Mouse (Mus musculus) neural tube, embryonic 12.5 days (tissue): ENCODE results near the gene Lrrc14b. TPM values are rescaled to one million over a fixed set of nuclear protein-coding genes. Genes with fewer than 3 reads are reported as not detected.

Experiments used
- ATAC-seq: fragments of 200-750 bp; cut with Nextera tagmentation; 2 replicates; pipeline ENCODE4 v1.8.0; 2017; ENCODE audit warnings: low read depth, mild to moderate bottlenecking, moderate TSS enrichment, moderate library complexity; ENCODE audit not compliant: low FRiP score
- H3K27ac ChIP-seq: fragments of 300-500 bp; sonication (generic); 2 replicates; pipeline ENCODE4 v1.5.1; 2016
- H3K27me3 ChIP-seq: fragments of 300-500 bp; sonication (generic); replicated peaks from 2 replicates; pipeline ENCODE4 v1.6.1; 2016; ENCODE audit warnings: mild to moderate bottlenecking
- H3K36me3 ChIP-seq: fragments of 300-500 bp; sonication (generic); 2 replicates; pipeline ENCODE4 v1.6.1; 2016; ENCODE audit warnings: mild to moderate bottlenecking
- H3K4me1 ChIP-seq: fragments of 300-500 bp; sonication (generic); 2 replicates; pipeline ENCODE4 v1.6.1; 2016
- H3K4me2 ChIP-seq: fragments of 300-500 bp; sonication (generic); replicated peaks from 2 replicates; pipeline ENCODE4 v1.6.1; 2016; ENCODE audit warnings: mild to moderate bottlenecking
- H3K4me3 ChIP-seq: fragments of 300-500 bp; sonication (generic); 2 replicates; pipeline ENCODE4 v1.5.1; 2016
- H3K9ac ChIP-seq: fragments of 300-500 bp; sonication (generic); 2 replicates; pipeline ENCODE4 v1.6.1; 2016; ENCODE audit warnings: mild to moderate bottlenecking
- H3K9me3 ChIP-seq: fragments of 300-500 bp; sonication (generic); 2 replicates; pipeline ENCODE4 v1.6.1; 2016; ENCODE audit warnings: mild to moderate bottlenecking
- WGBS: fragments of 180-500 bp; shearing (Covaris S2); methylation state at CpG from one replicate; pipeline ENCODE4 v1.1.7; 2016; 5-methylcytosine and 5-hydroxymethylcytosine counted together
- polyA plus RNA-seq: library from polyadenylated mRNA; unstranded; fragments of >200 nt; fragmentation: Nextera tagmentation; extraction: Ambion mirVana; gene quantifications from 2 replicates; pipeline ENCODE4 v1.2.1, GENCODE M21; 2016

The Lrrc14b gene
- polyA plus RNA-seq, result not detected in 2 replicates

GRCm38 (mm10) chr13:74363859-74364235, at the start of gene Lrrc14b:
Gene Lrrc14b (minus strand): TSS chr13:74364005.
- Histone ChIP-seq H3K27ac (no peak within 1 kb of the TSS), H3K4me2 (no peak within 1 kb of the TSS), H3K4me3 (no peak within 1 kb of the TSS), H3K36me3 (peaks cover 16% of the 10 kb centered on the region), H3K9ac (no peak within 1 kb of the TSS), H3K27me3 (no peaks in the 10 kb centered on the region), H3K4me1 (no peaks in the 10 kb centered on the region), H3K9me3 (no peaks in the 10 kb centered on the region)
- WGBS, result 91% methylated on average over 8 of the region's 8 CpGs
- ATAC-seq, result no peak

GRCm38 (mm10) chr13:74399298-74399839, 35.6 kb upstream of the Lrrc14b start, which contains the start of gene Ftl1-ps1:
Gene Ftl1-ps1 (plus strand): TSS chr13:74399694.
- no peaks in the 10 kb centered on the region for H3K9me3 ChIP-seq
- peak within 1 kb of the TSS; percentile 38 for H3K4me2 ChIP-seq
- no peaks in the 10 kb centered on the region for H3K27me3 ChIP-seq
- 11% methylated on average over 11 of the region's 11 CpGs for WGBS
- H3K36me3 ChIP-seq, result no peaks in the 10 kb centered on the region
- ATAC-seq, result no peak
- H3K4me3 ChIP-seq, result no peak within 1 kb of the TSS
- H3K9ac ChIP-seq, result no peak within 1 kb of the TSS
- H3K27ac ChIP-seq, result no peak within 1 kb of the TSS
- H3K4me1 ChIP-seq, result no peaks in the 10 kb centered on the region

GRCm38 (mm10) chr13:74391156-74391555, 27.4 kb upstream of the Lrrc14b start:
- Histone ChIP-seq H3K27ac (no peak overlapping the region), H3K9me3 (no peaks in the 10 kb centered on the region), H3K9ac (no peak overlapping the region), H3K27me3 (no peaks in the 10 kb centered on the region), H3K36me3 (no peaks in the 10 kb centered on the region), H3K4me3 (no peak overlapping the region), H3K4me1 (no peaks in the 10 kb centered on the region), H3K4me2 (no peak overlapping the region)
- ATAC-seq, result peak; percentile 42; the same call in 1 of the 2 replicates
- WGBS, result 80% methylated on average over 2 of the region's 2 CpGs

- Histone ChIP-seq H3K9me3 (no peaks in the 10 kb centered on the region), H3K4me3 (peak within 1 kb of the TSS; percentile 58), H3K9ac (peak within 1 kb of the TSS; percentile 42), H3K36me3 (no peaks in the 10 kb centered on the region), H3K27me3 (no peaks in the 10 kb centered on the region), H3K4me2 (peak within 1 kb of the TSS; percentile 57), H3K27ac (no peak within 1 kb of the TSS), H3K4me1 (no peaks in the 10 kb centered on the region)
- WGBS, result under 1% methylated on average over 14 of the region's 14 CpGs
- peak; percentile 94 for ATAC-seq
Observed at GRCm38 (mm10) chr13:74390371-74390990, 26.7 kb upstream of the Lrrc14b start, which contains the start of gene Zfp72. Gene Zfp72 (minus strand): TSS chr13:74390836.

GRCm38 (mm10) chr13:74389730-74390129, 25.9 kb upstream of the Lrrc14b start:
- 0 out of 2 replicates have a peak, but pooled peaks have one; percentile 6 for ATAC-seq
- H3K4me3 ChIP-seq, result no peak overlapping the region

GRCm38 (mm10) chr13:74382289-74382688, 18.5 kb upstream of the Lrrc14b start:
- no peak overlapping the region for H3K27ac ChIP-seq
- H3K9me3 ChIP-seq, result no peaks in the 10 kb centered on the region
- 0 out of 2 replicates have a peak, but pooled peaks cover 8% of the 10 kb centered on the region for H3K4me1 ChIP-seq
- WGBS, result 19% methylated on average over 3 of the region's 3 CpGs
- 0 out of 2 replicates have a peak, but pooled peaks have one; percentile 25 for ATAC-seq
- H3K9ac ChIP-seq, result no peak overlapping the region
- H3K27me3 ChIP-seq, result no peaks in the 10 kb centered on the region
- no peak overlapping the region for H3K4me2 ChIP-seq
- H3K36me3 ChIP-seq, result no peaks in the 10 kb centered on the region
- H3K4me3 ChIP-seq, result no peak overlapping the region

More at GRCm38 (mm10) chr13:74389730-74390129, 25.9 kb upstream of the Lrrc14b start:
- Histone ChIP-seq H3K36me3 (no peaks in the 10 kb centered on the region), H3K9ac (no peak overlapping the region), H3K4me1 (no peaks in the 10 kb centered on the region), H3K9me3 (no peaks in the 10 kb centered on the region), H3K4me2 (peak overlapping the region; percentile 57), H3K27me3 (no peaks in the 10 kb centered on the region), H3K27ac (no peak overlapping the region)
- WGBS, result 71% methylated on average over 6 of the region's 6 CpGs

- no peak overlapping the region for H3K4me2 ChIP-seq
- no peak overlapping the region for H3K4me3 ChIP-seq
- H3K9ac ChIP-seq, result no peak overlapping the region
- 0 out of 2 replicates have a peak, but pooled peaks cover 8% of the 10 kb centered on the region for H3K4me1 ChIP-seq
- H3K27ac ChIP-seq, result no peak overlapping the region
- no peaks in the 10 kb centered on the region for H3K9me3 ChIP-seq
- 48% methylated on average over 10 of the region's 10 CpGs for WGBS
- no peaks in the 10 kb centered on the region for H3K27me3 ChIP-seq
- H3K36me3 ChIP-seq, result no peaks in the 10 kb centered on the region
- no peak for ATAC-seq
Observed at GRCm38 (mm10) chr13:74381533-74382276, 17.9 kb upstream of the Lrrc14b start.

- 0 out of 2 replicates have a peak, but pooled peaks have one; percentile 28 for ATAC-seq
- Histone ChIP-seq H3K4me3 (no peak overlapping the region), H3K4me2 (no peak overlapping the region), H3K9me3 (no peaks in the 10 kb centered on the region), H3K36me3 (peaks cover 21% of the 10 kb centered on the region), H3K27ac (no peak overlapping the region), H3K4me1 (no peaks in the 10 kb centered on the region), H3K27me3 (no peaks in the 10 kb centered on the region), H3K9ac (no peak overlapping the region)
- WGBS, result 91% methylated on average over 13 of the region's 13 CpGs
Observed at GRCm38 (mm10) chr13:74363176-74363858, 488 bp downstream of the Lrrc14b start.

- H3K9me3 ChIP-seq, result no peaks in the 10 kb centered on the region
- no peak overlapping the region for H3K9ac ChIP-seq
- H3K36me3 ChIP-seq, result peaks cover 25% of the 10 kb centered on the region
- no peak overlapping the region for H3K4me2 ChIP-seq
- 79% methylated on average over 2 of the region's 2 CpGs for WGBS
- no peak overlapping the region for H3K27ac ChIP-seq
- H3K4me1 ChIP-seq, result no peaks in the 10 kb centered on the region
- H3K27me3 ChIP-seq, result no peaks in the 10 kb centered on the region
- no peak for ATAC-seq
- H3K4me3 ChIP-seq, result no peak overlapping the region
Observed at GRCm38 (mm10) chr13:74362218-74362617, 1.6 kb downstream of the Lrrc14b start.

GRCm38 (mm10) chr13:74356491-74356890, 7.3 kb downstream of the Lrrc14b start:
- Histone ChIP-seq H3K27ac (no peak overlapping the region), H3K9ac (no peak overlapping the region), H3K4me1 (no peaks in the 10 kb centered on the region), H3K9me3 (no peaks in the 10 kb centered on the region), H3K4me2 (no peak overlapping the region), H3K36me3 (peaks cover 47% of the 10 kb centered on the region), H3K27me3 (no peaks in the 10 kb centered on the region), H3K4me3 (no peak overlapping the region)
- WGBS, result 97% methylated on average over 13 of the region's 13 CpGs
- ATAC-seq, result no peak

GRCm38 (mm10) chr13:74350435-74350906, 13.3 kb downstream of the Lrrc14b start:
- ATAC-seq, result peak; percentile 66
- WGBS, result 3% methylated on average over 15 of the region's 15 CpGs

More at GRCm38 (mm10) chr13:74350435-74350906, 13.3 kb downstream of the Lrrc14b start:
- Histone ChIP-seq H3K36me3 (peaks cover 14% of the 10 kb centered on the region), H3K9me3 (no peaks in the 10 kb centered on the region), H3K4me3 (peak overlapping the region; percentile 75), H3K4me2 (peak overlapping the region; percentile 63), H3K27me3 (no peaks in the 10 kb centered on the region), H3K27ac (no peak overlapping the region), H3K4me1 (peaks cover 14% of the 10 kb centered on the region), H3K9ac (peak overlapping the region; percentile 80)
